Mouse (Mus musculus) lung, postnatal 0 days (tissue): ENCODE results near the gene Mb21d2. TPM values are rescaled to one million over a fixed set of nuclear protein-coding genes. Genes with fewer than 3 reads are reported as not detected.

ENCODE experiments used
- ATAC-seq: fragments of 200-750 bp; cut with Nextera tagmentation; 2 replicates; pipeline ENCODE4 v1.8.0; 2017; ENCODE audit warnings: moderate library complexity
- DNase-seq: peaks from one replicate; pipeline ENCODE4 v3.0.0-alpha.2; 2016; ENCODE audit warnings: low spot score
- H3K27ac ChIP-seq: fragments of 300-500 bp; sonication (generic); 2 replicates; pipeline ENCODE4 v1.5.1; 2014; ENCODE audit warnings: antibody characterized with exemption, mild to moderate bottlenecking, low read length, mixed read lengths
- H3K27me3 ChIP-seq: fragments of 300-500 bp; sonication (generic); replicated peaks from 2 replicates; pipeline ENCODE4 v1.6.1; 2014; ENCODE audit warnings: low read length, mixed read lengths; ENCODE audit not compliant: insufficient read depth
- H3K36me3 ChIP-seq: fragments of 300-500 bp; sonication (generic); 2 replicates; pipeline ENCODE4 v1.6.1; 2014; ENCODE audit warnings: low read length, mixed read lengths; ENCODE audit not compliant: insufficient read depth
- H3K4me1 ChIP-seq: fragments of 300-500 bp; sonication (generic); 2 replicates; pipeline ENCODE4 v1.6.1; 2014; ENCODE audit warnings: antibody characterized with exemption, low read depth, low read length, mixed read lengths; ENCODE audit not compliant: insufficient read depth
- H3K4me2 ChIP-seq: fragments of 300-500 bp; sonication (generic); replicated peaks from 2 replicates; pipeline ENCODE4 v1.6.1; 2014; ENCODE audit warnings: low read depth, mild to moderate bottlenecking, low read length, moderate library complexity, mixed read lengths
- H3K4me3 ChIP-seq: fragments of 300-500 bp; sonication (generic); 2 replicates; pipeline ENCODE4 v1.5.1; 2014; ENCODE audit warnings: low read depth, low read length
- H3K9ac ChIP-seq: fragments of 300-500 bp; sonication (generic); replicated peaks from 2 replicates; pipeline ENCODE4 v1.6.1; 2014; ENCODE audit warnings: low read depth, mild to moderate bottlenecking
- H3K9me3 ChIP-seq: fragments of 300-500 bp; sonication (generic); 2 replicates; pipeline ENCODE4 v1.6.1; 2016; ENCODE audit warnings: low read length, mixed read lengths
- CTCF ChIP-seq: IDR thresholded peaks from 2 replicates; pipeline ENCODE4 v1.5.1; 2016; ENCODE audit warnings: antibody characterized with exemption, mild to moderate bottlenecking
- EP300 ChIP-seq: IDR thresholded peaks from 2 replicates; pipeline ENCODE4 v1.6.1; 2016; ENCODE audit warnings: antibody characterized with exemption, mild to moderate bottlenecking, control low read depth
- WGBS: fragments of 180-500 bp; shearing (Covaris S2); extraction: QIAGEN DNeasy Blood & Tissue Kit; methylation state at CpG from one replicate; pipeline ENCODE4 v1.1.7; 2014; 5-methylcytosine and 5-hydroxymethylcytosine counted together
- polyA plus RNA-seq: library from polyadenylated mRNA; unstranded; fragments of >200 nt; fragmentation: Nextera tagmentation; extraction: Ambion mirVana; gene quantifications from 2 replicates; pipeline ENCODE4 v1.2.1, GENCODE M21; 2015

Gene Mb21d2
- polyA plus RNA-seq, 1 experiment from 2014 or later: 3.8 TPM

- no peaks in the 10 kb centered on the region for H3K27me3 ChIP-seq
- ATAC-seq (no peak), DNase-seq (no peak)
- 68% methylated on average over 3 of the region's 3 CpGs for WGBS
- H3K27ac ChIP-seq: no peak overlapping the region
- no peaks in the 10 kb centered on the region for H3K9me3 ChIP-seq
- H3K9ac ChIP-seq: no peak overlapping the region
- no peaks in the 10 kb centered on the region for H3K4me1 ChIP-seq
- TF ChIP-seq EP300: no peak
- H3K4me2 ChIP-seq: no peak overlapping the region
- no peaks in the 10 kb centered on the region for H3K36me3 ChIP-seq
- H3K4me3 ChIP-seq: no peak overlapping the region
These were observed 84.1 kb downstream of the Mb21d2 start for GRCm38 (mm10) chr16:28845336-28845735.

GRCm38 (mm10) chr16:28841102-28841501 lies 88.4 kb downstream of the Mb21d2 start:
- TF ChIP-seq EP300 (no peak), CTCF (peak; percentile 44)
- Histone ChIP-seq H3K9me3 (no peaks in the 10 kb centered on the region), H3K27ac (no peak overlapping the region), H3K36me3 (no peaks in the 10 kb centered on the region), H3K9ac (no peak overlapping the region), H3K27me3 (no peaks in the 10 kb centered on the region), H3K4me2 (no peak overlapping the region), H3K4me3 (no peak overlapping the region), H3K4me1 (no peaks in the 10 kb centered on the region)
- DNase-seq (no peak), ATAC-seq (no peak)
- 29% methylated on average over 11 of the region's 11 CpGs for WGBS

GRCm38 (mm10) chr16:28840075-28840974 lies 89.1 kb downstream of the Mb21d2 start:
- Histone ChIP-seq H3K27me3 (no peaks in the 10 kb centered on the region), H3K9me3 (no peaks in the 10 kb centered on the region), H3K4me3 (no peak overlapping the region), H3K27ac (no peak overlapping the region), H3K4me1 (no peaks in the 10 kb centered on the region), H3K36me3 (no peaks in the 10 kb centered on the region), H3K4me2 (no peak overlapping the region), H3K9ac (no peak overlapping the region)
- ATAC-seq (peak; percentile 84), DNase-seq (peak; percentile 84)
- 42% methylated on average over 24 of the region's 24 CpGs for whole genome bisulfite sequencing
- TF ChIP-seq EP300: no peak
- peak; percentile 83 for TF ChIP-seq CTCF

GRCm38 (mm10) chr16:28839575-28839974 lies 89.9 kb downstream of the Mb21d2 start:
- Histone ChIP-seq H3K36me3 (no peaks in the 10 kb centered on the region), H3K27ac (no peak overlapping the region), H3K4me1 (no peaks in the 10 kb centered on the region), H3K9ac (no peak overlapping the region), H3K4me3 (no peak overlapping the region), H3K4me2 (no peak overlapping the region), H3K9me3 (no peaks in the 10 kb centered on the region), H3K27me3 (no peaks in the 10 kb centered on the region)
- TF ChIP-seq EP300: no peak
- peak; percentile 46 for TF ChIP-seq CTCF
- DNase-seq: peak; percentile 65
- 57% methylated on average over 9 of the region's 9 CpGs for WGBS
- peak; percentile 79 for ATAC-seq

- Histone ChIP-seq H3K27me3 (no peaks in the 10 kb centered on the region), H3K4me2 (no peak overlapping the region), H3K4me3 (no peak overlapping the region), H3K9me3 (no peaks in the 10 kb centered on the region), H3K27ac (no peak overlapping the region), H3K9ac (no peak overlapping the region), H3K4me1 (no peaks in the 10 kb centered on the region), H3K36me3 (no peaks in the 10 kb centered on the region)
- DNase-seq: peak; percentile 72
- TF ChIP-seq CTCF (peak; percentile 90), EP300 (no peak)
- peak; percentile 48 for ATAC-seq
- 13% methylated on average over 12 of the region's 12 CpGs for WGBS
These were observed 91.5 kb downstream of the Mb21d2 start for GRCm38 (mm10) chr16:28838016-28838415.

GRCm38 (mm10) chr16:28832085-28832635 lies 97.3 kb downstream of the Mb21d2 start:
- Histone ChIP-seq H3K4me3 (no peak overlapping the region), H3K27ac (no peak overlapping the region), H3K9ac (no peak overlapping the region), H3K4me2 (no peak overlapping the region), H3K27me3 (no peaks in the 10 kb centered on the region), H3K9me3 (no peaks in the 10 kb centered on the region), H3K36me3 (no peaks in the 10 kb centered on the region; the same call in 1 of the 2 replicates), H3K4me1 (no peaks in the 10 kb centered on the region)
- ATAC-seq (no peak), DNase-seq (no peak)
- TF ChIP-seq EP300 (no peak), CTCF (no peak)
- 53% methylated on average over 12 of the region's 12 CpGs for WGBS
